Mouse (Mus musculus) left cerebral cortex, postnatal 10 days (tissue): ENCODE results near the gene Otx2. TPM values are rescaled to one million over a fixed set of nuclear protein-coding genes. Genes with fewer than 3 reads are reported as not detected.
A peak's percentile ranks its signal among the peaks of the same experiment; 100 is the strongest.
"Not testable (repeated sequence)": the region's sequence is repeated elsewhere in the genome, so short reads cannot be mapped to it uniquely, and the experiment has no call there.

Experiments
- DNase-seq, 2 experiments: peaks; one replicate each; pipeline ENCODE4 v3.0.0; 2021 to 2022; ENCODE audit warnings: low spot score in 2 of 2, mixed read lengths in 1 of 2; ENCODE audit errors: extremely low spot score in 1 of 2
- intact Hi-C: fragments of 180-260 bp; cut with DNase I; formaldehyde crosslinking; loops from one replicate; pipeline ENCODE4 v1.15.1; 2025
- total RNA-seq, 2 experiments: library from RNA; stranded (reverse); gene quantifications; 2 replicates each; pipeline ENCODE4 v1.2.3; 2021

Gene Otx2
- total RNA-seq, 2 experiments from 2014 or later = 0.49 TPM; not detected in 1

GRCm38 (mm10) chr14:48656711-48657110 is 16.9 kb downstream of the Otx2 start:
- intact Hi-C loops = no loop called here
- no peak for DNase-seq

- intact Hi-C loops = no loop called here
Observed at GRCm38 (mm10) chr14:48655792-48656550, 17.6 kb downstream of the Otx2 start.

GRCm38 (mm10) chr14:48655073-48655791 is 18.4 kb downstream of the Otx2 start:
- intact Hi-C loops = no loop called here
- DNase-seq = no peak

More at GRCm38 (mm10) chr14:48655792-48656550, 17.6 kb downstream of the Otx2 start:
- no peak for DNase-seq

GRCm38 (mm10) chr14:48654551-48655072 is 19.0 kb downstream of the Otx2 start:
- DNase-seq = no peak
- intact Hi-C loops = no loop called here

- DNase-seq = no peak
- intact Hi-C loops = no loop called here
Observed at GRCm38 (mm10) chr14:48653676-48654510, 19.7 kb downstream of the Otx2 start.

DNA sequence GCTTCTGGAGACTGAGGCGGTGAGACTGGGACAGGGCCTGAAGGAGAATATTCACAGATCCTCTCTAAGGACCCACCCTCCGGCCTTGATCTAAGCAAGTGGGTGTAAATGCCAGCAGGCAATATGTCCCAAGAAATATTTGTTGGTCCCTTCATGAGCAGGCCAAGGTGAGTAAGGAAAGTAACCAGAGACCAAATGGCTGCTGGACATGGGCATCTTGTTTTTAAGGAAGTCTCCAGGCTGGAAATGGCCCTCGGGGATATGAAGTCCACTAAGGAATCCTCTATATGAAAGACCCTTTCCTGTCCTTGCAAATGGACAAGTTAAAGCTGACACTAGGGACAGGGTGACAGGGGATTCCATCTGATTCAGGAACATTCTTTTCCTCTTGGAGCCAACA is 20.5 kb downstream of the Otx2 start:
- intact Hi-C loops = no loop called here
- no peak for DNase-seq

DNA sequence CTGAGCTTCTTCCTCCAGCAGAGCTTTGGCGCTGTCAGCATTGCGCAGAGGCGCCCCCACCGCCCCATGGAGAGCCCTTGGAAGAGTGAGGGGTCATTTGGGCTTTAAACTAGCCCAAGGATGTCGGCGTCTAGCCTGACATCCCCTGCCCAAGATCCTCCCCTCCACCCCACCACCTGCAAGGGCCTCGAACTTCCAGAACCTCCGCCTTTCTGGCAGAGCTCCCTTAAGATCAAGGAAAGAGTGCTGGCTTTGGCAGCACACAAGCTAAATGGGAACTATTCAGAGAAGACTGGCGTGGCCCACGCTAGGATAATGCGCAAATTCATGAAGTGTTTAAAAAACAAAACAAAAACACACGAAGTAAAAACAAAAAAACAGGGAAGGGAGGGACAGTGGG is 21.4 kb downstream of the Otx2 start:
- DNase-seq = no peak
- intact Hi-C loops = no loop called here

DNA sequence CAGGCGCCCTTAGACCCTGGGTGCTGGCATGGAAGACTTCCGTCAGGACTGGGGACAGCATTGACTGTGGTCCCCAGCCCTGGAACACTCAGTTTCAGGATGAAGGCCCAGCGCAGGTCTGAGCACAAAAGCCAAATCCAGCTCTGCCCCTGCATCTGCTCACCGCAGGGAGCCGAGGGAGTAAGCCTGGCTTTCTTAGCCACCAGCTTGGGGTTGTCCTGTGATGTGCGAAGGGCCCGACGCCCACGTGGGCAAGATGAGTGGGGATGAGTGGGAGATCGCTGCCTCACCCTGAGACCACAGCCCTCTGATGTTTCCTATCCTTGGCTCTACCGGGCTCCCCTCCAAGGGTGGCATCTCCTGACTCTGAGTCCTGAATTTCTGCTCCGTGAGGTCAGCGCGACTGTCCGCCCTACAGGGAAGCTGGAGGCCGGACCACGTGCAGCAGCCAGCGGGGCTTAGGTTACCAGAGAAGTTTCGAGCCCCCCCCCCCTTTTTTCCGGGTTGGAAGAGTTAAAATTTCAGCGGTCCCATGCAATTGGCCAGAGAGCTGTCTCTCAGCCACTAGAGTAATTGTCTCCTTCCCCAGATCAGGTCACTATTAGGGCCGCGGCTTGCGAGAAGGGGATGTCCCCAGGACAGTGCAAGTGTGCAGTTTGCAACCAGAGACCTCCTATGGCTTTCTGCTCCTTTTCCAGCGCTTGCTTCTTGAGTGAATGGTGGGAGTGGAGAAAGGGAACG is 22.0 kb downstream of the Otx2 start:
- intact Hi-C loops = no loop called here
- DNase-seq = no peak

- intact Hi-C loops = no loop called here
- DNase-seq = no peak
Observed at GRCm38 (mm10) chr14:48641462-48642395, 31.9 kb downstream of the Otx2 start.

- no peak for DNase-seq
- intact Hi-C loops = no loop called here
Observed at GRCm38 (mm10) chr14:48633141-48633540, 40.5 kb downstream of the Otx2 start.

- intact Hi-C loops = no loop called here
Observed at GRCm38 (mm10) chr14:48632335-48632734, 41.3 kb downstream of the Otx2 start.

GRCm38 (mm10) chr14:48631486-48631885 is 42.1 kb downstream of the Otx2 start:
- intact Hi-C loops = no loop called here
- DNase-seq = no peak

More at GRCm38 (mm10) chr14:48632335-48632734, 41.3 kb downstream of the Otx2 start:
- no peak for DNase-seq

- intact Hi-C loops = no loop called here
- no peak for DNase-seq
Observed at GRCm38 (mm10) chr14:48629404-48629803, 44.2 kb downstream of the Otx2 start.

GRCm38 (mm10) chr14:48626271-48626670 is 47.3 kb downstream of the Otx2 start:
- intact Hi-C loops = no loop called here
- DNase-seq = no peak

DNA sequence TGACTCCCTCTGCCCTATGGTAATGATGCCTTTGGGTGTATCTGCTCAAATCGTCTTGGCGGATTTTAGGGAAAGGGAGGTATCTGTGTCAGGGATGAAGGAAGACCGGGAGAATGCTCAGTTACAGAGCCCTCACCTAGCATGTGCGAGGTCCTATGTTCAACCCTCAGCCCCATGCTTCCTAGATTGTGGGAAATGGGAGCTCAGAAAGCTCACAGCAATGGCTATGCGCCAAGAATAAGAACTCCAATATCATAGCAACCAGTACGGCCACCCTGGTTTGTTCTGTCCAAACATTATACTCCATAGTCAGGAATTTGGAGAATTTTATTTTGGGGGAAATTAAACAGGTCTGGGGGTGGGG is 48.3 kb downstream of the Otx2 start:
- intact Hi-C loops = no loop called here
- DNase-seq = no peak

DNA sequence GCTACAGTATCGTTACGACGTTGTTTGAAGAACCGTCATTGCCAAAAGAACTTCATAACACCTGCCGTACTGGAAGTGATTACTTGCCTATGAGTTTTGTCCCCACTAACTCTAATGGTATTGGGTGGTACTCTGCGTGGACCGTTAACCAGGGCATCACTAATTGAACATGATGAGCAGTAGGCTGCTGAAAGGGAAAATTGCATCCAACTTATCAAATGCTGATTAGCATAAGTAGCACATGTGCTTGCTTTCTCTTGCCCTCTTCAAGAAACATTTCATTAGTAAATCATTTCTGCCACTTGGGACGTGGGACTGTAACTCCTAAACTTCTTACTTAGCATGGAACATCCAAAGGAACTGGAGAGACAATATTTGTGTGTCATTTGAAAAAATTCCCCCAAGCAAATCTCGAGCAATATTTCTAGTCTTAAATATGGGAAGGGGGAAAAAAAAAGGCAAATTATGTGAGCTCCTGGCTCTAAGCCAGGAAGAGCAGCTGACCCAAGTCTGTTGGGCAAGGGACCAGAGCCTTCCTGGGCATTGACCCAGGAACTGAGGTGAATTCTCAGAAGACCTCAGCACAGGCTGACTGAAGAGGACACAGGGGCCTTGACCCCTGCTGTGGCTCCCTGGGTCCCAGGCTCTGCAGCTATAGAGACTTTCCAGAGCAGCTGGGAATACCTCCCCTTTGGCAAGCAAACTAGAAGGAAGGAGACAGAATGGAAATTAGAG is 48.9 kb downstream of the Otx2 start:
- DNase-seq = peak in 1 of 2 experiments; percentile 36

DNA sequence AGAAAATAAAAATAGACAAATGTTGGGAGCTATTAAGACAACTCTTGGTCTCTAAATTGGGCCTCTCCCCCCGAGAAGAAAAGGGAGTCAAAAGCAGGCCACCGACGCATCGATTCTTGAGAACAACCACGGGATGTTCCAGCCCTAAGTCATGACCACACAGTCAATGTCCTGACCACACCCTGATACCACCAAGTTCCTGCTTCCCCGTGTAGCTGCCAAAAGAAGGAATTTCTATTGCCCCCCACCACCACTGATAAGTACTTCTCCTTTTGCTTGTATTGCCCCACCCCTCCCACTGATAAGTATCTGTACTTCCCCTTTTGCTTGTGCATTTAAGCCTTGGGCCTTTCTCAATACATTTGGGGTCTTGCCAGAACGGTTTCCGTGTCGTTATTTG is 50.9 kb downstream of the Otx2 start:
- intact Hi-C loops, DNase-seq: not testable (repeated sequence)

More for the DNA sequence above, 48.9 kb downstream of the Otx2 start:
- intact Hi-C loops = no loop called here
